Mouse (Mus musculus) mature B cell (primary cell): ENCODE measurements around the gene Dnaaf1.

Experiments
- in situ Hi-C: fragments of 300-500 bp; cut with MboI; formaldehyde crosslinking; loops from 2 replicates; pipeline ENCODE4 v1.14.3; 2019

Dnaaf1 gene

DNA sequence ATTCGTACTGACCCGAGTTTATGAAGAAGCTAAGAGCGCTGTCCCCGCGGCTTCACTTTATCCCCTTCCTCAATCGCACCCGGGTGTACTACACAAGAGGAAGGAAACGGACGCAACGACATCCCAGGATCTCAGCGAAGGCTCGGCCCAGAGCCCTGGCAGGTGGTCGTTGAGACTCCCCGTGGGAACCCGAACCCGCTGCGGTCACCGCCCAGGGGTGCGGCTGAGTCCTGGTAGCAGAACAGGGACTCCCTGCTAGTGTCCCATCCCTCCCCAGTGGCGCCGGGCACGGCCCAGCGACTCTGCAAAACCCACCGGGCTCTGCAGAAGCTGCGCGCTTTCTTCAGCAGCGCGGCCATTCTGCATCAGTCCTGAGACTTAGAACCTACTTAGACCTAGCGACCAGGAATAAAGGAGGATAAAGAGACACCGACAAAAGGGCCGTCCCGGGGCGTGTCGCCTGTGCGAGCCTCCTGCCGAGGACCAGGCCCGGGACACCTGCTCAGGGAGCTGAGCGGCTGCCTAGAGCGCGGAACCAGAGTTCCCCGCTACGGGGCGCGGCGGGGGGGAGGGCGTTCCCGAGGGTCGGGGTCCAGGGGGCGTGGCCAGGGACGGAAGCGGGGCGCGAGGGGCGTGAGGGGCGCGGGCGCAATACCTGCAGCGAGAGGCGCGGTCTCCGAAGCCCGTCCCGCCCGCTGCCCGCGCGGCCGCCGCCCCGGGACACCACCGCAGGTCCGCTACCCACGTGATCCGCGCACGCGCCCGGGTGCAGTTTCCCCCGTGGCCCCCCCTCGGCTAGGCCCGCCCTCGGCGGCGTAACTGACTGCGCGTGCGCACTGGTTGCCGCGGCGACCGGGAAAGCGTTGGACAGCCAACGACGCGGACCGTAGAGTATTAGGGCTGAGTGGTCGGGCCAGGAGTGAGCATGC, at the start of gene Dnaaf1, which contains the start of gene Hsdl1:
Dnaaf1 (plus strand) TSS at position 799 of the 929 bp plus-strand sequence.
Hsdl1 (minus strand) TSS at position 747 of the 929 bp plus-strand sequence.
- in situ Hi-C loops = no loop called here

DNA sequence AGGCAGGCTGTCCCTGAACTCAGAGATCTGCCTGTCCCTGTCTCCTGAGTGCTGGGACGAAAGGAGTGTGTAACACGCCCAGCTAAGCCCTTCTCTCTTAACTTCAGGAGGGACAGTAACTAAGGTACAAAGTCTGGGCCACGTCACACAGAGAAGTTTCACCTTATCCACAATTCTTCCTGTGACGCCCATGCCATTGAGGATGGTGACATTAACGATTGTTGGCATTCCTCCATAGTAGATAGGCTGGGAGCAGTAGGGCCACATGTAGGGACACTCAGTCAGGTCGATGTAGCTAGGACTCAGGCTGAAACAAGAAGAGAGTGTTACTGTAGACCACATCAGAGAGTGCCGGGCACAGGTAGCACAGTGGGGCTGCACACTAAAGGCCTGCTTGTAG, 46.3 kb upstream of the Dnaaf1 start:
- in situ Hi-C loops = no loop called here

DNA sequence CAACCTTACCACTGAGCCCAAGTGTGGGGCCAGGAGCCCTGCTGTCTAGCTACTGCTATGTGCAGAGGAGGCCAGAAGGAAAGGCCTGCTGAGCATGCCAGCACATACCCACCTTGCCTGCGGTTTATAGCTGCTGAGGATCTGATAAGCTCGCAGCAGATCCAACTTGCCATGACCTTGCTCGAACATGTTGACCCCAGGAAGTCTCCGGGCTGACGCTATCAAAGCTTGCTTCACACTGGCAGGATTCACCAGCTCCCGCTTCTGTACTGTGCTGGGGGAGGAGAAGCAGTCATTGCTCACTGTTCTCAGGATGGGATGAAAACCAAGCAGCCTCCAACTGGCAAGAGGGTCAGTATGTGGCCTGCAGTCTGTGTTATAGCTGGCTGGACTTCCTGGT, 44.1 kb upstream of the Dnaaf1 start:
- in situ Hi-C loops = no loop called here

DNA sequence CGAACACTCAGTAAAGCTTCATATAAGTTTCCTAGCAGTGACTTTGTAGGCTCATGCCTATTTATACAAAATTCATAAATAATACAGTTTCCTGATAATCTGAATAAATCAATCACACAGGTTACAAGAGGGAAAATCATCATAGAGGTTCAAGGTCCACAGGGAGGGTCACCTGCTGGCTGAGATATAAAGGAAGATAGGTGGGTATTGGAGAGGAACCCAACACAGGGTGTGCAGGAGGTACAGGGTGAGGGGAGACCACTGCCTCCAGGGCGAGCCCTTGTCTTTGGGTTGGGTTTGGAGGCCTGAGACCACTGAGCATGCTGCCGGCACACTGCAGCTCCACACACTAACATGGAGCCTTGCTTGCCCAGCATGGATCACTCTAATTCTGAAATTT, 43.6 kb upstream of the Dnaaf1 start:
- in situ Hi-C loops = no loop called here

DNA sequence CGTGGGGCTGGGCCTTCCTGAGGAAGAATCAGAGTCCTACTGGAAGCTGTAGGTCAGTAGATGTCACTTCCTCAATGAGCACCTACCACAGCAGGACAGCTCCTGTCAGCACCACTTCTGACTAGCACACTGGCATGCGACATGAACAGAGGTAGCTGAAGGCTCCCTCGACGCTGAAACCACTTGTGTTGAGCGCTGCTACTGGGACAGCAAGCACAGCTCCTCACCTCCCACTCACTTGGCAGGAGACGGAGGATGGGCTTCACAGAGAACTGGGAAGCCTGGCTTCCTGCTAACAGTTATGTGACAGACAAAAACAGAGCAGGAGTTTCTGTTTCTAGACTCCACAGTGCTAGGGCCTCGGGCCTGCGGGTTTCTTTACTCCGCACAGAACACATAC, 43.1 kb upstream of the Dnaaf1 start:
- in situ Hi-C loops = no loop called here

DNA sequence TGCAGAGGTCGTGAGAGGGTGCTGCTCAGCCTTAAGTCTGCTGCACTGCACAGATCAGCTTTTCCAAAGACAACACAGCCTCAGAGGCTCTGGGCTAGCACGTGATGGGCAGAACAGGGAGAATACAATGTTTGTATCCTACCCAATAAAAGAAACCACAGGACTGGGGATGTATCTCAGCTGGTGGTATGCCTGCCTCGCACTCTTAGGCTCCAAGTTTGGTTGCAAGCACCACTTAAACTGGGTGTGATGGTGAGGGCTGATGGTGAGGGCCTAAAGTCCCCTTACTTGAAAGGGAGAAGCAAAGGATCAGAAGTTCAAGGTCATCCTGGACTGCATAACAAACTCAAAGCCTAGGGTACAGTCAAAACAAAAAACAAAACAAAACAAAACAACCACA, 30.4 kb upstream of the Dnaaf1 start:
- in situ Hi-C loops = no loop called here

DNA sequence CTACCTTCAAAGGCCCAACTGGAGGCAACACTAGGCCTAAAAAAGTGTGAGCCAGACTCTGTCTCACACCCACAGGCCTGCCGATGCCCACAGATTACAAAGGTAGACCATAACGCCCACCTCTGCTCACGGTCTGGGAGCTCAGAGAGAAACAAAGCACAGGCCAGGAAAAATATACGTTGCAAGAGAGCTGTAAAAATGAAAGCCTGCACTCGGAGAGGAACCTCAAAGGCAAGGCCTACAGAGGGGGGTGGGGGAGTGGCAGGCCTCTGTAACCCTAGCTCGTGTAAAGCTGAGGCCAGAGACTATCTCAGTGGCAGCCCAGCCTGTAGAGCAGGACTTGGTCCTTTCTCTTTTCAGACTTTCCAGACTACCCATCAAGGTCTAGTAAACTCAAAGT, 29.9 kb upstream of the Dnaaf1 start:
- in situ Hi-C loops = no loop called here

DNA sequence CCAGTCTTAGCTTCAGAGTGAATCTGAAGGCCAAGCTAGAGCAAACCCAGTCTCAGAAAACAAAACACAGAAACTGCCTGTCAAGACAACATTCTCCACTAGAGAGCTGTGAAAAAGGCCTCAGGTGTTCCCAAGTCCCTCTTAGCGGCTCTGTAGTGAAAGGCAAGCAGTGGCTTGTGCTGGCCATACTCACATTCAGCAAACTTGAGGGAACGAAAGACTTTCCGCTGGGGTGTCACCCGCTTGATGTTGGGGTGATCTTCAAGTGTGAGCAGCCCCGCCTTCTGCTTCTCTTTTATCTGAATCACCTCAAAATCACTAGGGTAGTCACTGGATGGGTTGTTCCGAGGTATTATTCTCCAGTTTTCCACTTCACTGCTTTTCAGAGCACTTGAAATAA, 29.2 kb upstream of the Dnaaf1 start:
- in situ Hi-C loops = no loop called here

DNA sequence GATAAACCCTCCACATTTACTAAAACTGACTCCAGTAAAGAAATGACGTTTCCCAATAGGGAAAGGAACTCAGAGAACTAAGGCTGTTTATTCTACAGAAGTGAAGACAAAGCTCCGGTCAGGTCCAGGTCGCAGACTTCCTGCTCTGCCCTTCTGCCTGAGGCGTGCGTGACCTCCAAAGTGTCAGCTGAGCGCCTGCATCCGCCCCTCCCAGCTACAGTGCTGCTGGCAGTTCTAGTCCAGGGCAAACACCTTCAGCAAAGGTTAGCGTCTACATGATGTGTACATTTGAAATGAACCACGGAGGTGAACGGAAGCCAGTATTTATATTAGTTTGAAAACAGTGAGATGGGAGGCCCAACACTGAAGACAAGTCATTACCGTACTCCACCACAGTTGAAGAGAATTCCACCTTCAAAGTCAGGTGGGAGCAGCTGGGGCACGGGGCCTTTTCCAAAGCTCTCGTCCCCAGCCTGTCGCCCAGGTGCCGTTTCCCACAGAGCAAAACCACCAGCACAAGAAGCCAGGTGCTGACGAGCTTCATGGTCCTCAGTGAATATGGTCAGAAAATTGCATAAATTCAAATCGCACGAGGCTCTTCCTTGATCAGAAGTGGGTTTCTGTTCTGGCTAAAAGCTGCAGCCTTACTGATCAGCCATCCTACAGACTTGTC, 27.9 kb upstream of the Dnaaf1 start:
- in situ Hi-C loops = no loop called here

DNA sequence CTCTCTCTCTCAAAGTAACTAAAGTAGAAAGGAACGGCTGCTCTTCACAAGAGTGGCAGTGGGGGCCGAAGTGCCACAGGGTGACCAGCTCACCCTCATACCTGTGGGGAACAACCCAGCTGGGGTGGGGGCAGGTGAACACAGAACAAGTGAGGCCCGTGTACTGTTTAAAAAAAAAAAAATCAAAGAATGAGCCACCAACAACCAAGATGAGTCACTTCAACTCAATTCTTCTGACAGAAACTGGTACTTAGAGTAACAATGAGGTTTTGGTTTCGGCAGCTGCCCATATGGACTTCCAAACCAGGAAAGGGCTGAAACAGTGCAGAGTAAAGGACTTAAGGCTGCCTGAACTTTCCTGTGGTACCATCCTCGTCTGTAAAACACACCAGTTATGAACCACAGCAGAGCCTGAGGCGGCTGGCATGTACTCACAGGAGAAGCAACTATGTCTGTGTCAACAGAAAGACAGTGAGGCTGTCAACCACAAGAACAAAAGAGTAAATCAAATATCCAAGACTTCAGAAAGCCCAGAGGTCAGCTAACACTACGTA, 26.4 kb upstream of the Dnaaf1 start:
- in situ Hi-C loops = no loop called here

DNA sequence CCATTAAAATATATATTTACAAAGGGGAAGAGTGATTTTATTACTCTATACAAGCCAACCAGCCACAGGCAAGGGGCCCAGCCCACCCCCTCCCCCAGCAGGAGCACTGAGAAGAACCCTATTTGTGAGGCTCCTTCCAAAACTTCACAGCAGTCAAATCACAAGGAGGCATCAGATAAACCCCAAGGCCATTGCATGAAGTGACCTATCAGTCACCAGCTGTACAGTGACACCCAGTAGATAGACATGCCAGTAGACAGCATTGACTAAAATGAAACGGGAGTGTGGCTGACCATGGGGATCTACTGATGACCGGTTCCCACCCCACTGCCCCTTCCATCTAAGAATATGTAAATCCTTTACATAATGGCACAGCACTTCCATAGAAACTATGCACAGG, 22.1 kb upstream of the Dnaaf1 start:
- in situ Hi-C loops = no loop called here

DNA sequence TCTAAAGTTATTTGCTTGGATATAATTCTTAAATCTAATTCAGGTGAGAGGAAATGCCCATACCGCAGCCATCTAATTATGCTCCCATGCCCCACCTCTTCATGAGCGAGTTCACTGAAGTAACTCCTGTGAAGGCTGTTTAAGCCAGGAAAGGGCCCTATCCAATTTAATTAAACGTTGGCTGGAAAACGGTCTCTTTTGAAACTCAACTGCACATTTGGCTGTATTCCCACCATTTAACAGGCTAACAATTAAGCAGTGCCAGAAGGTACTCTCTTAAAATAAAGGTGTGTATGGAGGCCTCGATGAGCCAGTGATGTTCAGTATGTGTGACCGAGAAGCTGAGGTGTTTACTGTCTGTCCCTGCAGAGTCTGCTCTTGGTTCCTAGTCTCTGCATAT, 19.2 kb upstream of the Dnaaf1 start:
- in situ Hi-C loops = no loop called here

DNA sequence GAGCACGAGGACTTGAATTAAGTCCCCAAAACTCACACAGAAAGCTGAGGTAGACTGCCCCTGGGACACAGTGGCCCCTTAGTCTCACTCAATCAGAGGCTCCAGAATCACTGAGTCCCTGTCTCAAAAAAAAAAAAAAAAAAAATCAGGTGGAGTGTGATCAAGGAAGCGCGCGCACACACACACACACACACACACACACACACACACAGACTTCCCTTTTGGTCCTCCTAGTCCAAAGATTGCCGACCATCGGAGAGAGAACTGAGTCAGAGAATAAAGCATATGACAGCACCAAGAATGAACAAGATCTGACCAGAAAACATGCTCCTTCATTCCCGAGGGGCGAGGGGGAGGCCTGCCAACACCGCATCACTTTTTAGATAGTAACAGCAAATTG, 17.9 kb upstream of the Dnaaf1 start:
- in situ Hi-C loops = no loop called here

DNA sequence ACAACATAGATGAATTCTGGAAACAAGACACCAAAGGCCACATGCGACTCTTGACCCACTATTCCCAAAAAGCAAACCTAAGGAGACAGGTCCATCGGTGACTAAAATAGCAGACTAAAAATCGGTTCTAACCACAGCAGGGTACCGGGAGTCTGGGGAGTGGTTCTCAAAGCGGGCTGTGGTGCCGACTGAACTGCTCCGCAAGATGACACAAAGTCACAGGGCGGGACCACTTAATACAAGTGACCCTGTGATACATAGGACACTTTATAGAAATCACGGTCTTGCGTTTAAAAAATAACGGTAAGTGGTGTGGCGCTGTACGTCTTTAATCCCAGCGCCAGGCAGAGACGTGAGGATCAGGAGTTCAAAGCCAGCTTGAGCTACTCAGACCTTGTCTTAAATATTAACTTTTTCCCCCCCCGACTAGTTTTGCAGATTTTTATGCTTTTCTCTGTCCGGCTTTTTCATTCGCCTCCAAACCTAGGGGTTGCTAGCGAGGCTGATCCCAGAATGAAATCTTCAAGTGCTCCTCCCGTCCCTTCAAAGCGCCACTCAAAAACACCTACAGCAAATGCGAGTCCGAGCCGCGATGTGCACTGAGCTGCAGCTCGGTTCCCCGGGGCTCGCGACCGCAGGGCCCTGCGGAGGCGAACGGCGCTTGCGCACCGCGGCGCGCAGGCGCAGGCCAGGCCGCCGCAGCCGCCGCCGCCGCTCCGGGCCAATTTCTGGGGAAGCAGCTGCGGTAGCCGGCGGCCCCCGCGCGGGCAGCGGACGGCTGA, 17.0 kb upstream of the Dnaaf1 start:
- in situ Hi-C loops = no loop called here

DNA sequence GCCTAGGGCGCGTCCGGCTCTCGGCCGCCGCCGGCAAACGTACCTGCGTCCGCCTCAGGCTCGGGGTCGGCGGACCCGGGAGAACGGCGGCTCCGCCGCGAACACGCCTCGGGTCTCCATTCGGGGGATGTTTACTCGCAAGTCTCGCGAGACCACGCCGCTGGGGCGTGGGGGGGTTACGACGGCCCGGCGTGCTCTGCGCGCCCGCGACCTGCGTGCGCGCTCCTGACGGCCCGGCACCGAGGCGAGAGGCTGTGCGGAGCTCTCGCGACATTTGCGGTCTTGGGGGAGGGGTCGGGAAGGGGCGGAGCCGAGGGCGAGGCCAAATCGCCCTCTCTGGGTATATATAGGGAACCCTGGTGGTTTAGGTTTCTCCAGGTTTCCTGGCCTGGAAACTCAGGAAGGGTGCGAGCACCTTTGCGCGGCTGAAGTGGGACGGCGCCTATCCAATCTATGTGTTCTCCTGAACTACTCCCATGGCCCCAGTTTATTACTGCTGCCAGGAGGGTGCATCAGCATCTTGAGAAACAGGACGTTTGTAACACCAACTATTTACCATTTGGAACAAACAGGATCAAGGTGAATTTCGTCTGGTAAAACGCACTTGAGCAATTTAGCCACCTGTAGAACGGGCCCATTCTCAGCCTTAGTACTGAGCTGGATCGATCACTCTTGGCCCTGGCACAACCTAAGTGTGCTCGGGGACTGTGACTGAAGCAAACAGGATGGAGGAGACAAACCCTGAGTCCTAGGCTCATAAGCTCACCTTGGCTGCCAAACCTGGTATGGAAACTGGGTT, 16.2 kb upstream of the Dnaaf1 start, which contains the start of gene Mbtps1:
Mbtps1 (minus strand) TSS at position 133 of the 799 bp plus-strand sequence.
- in situ Hi-C loops = no loop called here

DNA sequence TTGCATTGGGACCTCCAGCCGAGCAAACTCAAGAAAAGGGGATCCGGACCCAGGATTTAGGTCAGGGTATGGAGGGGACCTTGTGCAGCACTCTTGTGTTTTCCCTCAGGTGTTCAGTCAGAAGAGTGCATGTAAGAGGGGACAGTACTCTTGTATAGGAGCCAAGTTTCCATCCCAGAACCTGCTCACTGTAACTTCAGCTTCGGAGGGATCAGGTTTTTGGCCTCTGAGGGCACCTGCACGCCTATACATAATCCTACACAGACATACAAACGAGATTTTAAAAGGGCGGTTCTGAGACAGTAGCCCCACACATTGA, 15.7 kb upstream of the Dnaaf1 start:
- in situ Hi-C loops = no loop called here

DNA sequence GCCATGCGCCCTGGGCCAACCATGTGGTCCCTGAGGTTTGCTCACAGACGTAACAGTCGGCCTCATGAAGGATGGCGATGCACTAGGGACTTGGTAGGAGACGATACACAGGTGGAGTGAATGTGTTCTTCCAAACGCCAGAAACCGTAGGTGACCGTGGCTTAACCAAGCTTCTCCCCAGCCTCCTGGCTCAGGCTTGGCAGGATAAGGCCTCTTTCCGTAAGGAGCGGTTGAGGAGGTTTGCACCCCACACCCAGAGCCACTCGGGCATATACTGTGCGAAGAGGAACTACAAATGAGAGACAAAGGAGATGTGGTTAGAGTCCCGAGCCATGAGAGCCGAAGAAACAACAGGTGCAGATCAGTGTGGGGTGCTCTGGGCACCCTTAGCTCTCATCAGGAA, 11.2 kb upstream of the Dnaaf1 start:
- in situ Hi-C loops = no loop called here

DNA sequence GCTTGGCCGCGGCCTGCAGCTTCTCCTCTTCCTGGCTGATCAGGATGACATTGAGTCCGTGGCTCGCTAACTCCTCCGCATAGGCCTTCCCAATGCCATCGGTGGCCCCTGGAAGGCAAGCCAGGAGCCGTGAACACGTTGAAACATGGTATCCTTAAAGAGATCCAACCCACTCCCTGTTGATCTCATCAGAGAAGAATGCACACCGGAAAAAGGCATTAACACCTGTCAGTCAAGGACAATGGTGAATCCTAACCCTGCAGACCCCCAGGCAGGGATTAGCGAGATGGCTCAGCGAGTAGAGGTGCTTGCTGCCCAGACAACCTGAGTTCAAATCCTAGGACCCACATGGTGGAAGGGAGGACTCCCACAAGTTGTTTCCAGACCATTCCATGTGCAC, 8.7 kb upstream of the Dnaaf1 start:
- in situ Hi-C loops = no loop called here

DNA sequence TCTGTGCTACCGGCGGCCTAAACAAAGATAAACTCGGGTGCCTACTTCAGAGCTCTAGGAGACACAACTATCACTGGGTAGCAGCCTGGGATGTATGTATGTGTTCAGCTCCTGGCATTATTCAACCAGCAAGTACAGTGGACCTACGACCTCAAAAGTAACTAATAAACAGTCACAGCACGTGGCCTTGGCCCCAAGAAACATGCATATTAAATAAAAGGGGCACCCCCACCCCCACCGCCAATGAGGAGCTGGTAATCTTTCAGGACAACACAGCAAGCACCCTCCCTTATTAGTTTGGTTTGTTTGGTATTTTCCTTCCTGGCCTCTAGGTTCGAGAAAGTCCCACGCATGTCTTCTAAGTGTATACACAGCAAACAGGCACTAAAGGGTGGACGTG, 6.8 kb upstream of the Dnaaf1 start:
- in situ Hi-C loops = no loop called here

DNA sequence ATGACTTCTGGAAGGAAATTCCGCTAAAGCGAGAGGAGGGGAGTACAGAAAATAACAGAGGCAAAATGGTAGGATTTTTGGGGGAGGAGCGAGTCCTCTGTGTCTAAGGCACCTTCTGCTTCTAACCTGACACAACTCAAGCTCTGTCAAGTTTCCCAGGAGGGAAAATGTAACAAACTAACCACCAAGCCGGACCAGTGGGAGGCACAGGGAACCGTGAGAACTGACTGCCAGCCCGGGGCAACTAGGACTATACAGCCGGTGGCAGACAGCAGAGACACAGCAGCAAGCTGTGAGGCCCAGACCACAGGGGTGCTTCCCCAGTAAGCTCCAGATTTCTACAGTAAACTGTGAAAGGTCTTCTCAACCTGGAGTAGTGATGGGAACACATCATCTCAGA, 6.1 kb upstream of the Dnaaf1 start:
- in situ Hi-C loops = no loop called here

DNA sequence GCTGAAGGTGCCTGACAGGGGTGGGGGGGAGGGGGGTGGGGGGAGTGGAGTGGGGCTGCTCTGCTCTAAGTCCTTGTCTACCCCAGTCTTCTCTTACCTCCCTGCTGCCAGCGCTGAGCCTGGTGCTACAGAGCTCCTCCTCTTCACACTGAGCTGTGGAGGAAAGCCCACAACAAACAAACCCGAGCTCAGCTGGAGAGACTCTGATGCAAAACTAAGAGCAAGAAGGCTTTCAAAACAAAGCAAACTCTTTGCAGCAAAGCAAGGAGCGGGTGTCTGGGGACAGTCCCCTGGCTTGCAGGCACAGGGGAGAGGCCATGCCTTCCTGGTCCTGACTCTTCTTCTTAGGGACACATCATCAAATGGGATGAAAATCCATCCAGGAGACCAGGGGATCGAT, 5.2 kb upstream of the Dnaaf1 start:
- in situ Hi-C loops = no loop called here
